Mouse (Mus musculus) liver, adult 2 months (tissue): ENCODE results near the gene Pltp.

ENCODE experiments used
- CTCF ChIP-seq: fragments of 200-500 bp; IDR thresholded peaks from 2 replicates; pipeline ENCODE4 v1.5.1; 2011; ENCODE audit warnings: low read depth, low read length, control low read depth
- POLR2A ChIP-seq: fragments of 200-500 bp; IDR thresholded peaks from 2 replicates; pipeline ENCODE4 v1.6.1; 2011; ENCODE audit warnings: low read length, control low read depth; ENCODE audit not compliant: insufficient read depth; ENCODE audit errors: extremely low read depth

DNA sequence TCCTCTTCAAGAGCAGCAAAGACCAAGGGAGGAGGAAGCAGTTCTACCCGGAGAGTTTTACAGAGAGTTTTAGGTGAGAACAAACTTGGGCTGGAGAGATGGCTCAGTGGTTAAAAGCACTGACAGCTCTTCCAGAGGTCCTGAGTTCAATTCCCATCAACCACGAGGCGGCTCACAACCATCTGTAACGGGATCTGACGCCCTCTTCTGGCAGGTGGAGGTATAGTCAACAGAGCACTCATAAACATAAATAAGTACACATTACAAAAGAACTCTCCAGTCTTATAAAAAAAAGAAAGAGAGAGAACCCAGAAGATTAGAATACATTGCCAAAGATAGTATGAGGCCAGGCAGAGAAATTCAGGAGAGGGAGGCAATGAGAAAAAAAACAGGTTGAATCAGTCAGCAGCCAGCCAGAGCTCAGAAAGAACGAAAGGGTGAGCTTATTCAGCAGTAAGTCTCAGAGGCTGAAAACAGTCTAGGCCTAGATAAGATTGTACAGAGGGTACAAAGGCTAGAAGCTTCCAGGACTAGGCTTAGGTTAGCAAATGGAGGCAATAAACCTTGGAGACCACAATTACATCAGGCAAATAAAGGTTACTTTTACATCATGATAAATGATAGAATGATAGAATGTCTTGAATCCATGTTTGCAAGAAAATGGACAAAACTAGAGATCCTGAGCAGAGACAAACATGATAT is 14.2 kb upstream of the Pltp start:
- TF ChIP-seq CTCF (no peak), POLR2A (no peak)
